Mouse (Mus musculus): ENCODE results near the gene Gjc2. TPM values are rescaled to one million over a fixed set of nuclear protein-coding genes. Genes with fewer than 3 reads are reported as not detected.
"Not testable (repeated sequence)": the region's sequence is repeated elsewhere in the genome, so short reads cannot be mapped to it uniquely, and the experiment has no call there.

Gjc2 gene
- polyA plus RNA-seq, 1 experiment from 2014 or later = 0.25 TPM

DNA sequence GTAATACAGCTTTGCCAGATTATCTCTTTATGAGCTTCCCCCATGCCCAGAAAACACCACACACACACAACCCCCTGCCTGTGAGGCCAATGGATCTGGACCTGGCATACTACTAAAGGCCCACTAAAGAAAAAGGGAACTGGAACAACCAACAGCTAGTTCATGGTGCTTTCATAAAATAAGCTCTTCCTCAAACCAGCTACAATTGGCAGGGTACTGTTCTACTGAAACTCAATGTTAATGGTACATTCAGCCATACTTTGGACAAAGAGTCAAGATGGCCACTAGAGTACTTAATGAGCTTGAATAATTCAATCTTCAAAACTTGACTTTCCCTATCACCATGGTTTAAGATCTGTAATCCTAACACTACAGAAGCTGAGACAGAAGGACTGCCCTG lies 38.6 kb upstream of the Gjc2 start:
- no peak for ATAC-seq (ENCODE audit: low FRiP score, low read depth)
- Histone ChIP-seq H3K27me3 (no peaks in the 10 kb centered on the region), H3K9ac (no peak overlapping the region), H3K9me3 (no peaks in the 10 kb centered on the region), H3K36me3 (peaks cover 53% of the 10 kb centered on the region), H3K4me1 (peaks cover 38% of the 10 kb centered on the region), H3K27ac (no peak overlapping the region), H3K4me2 (replicated peaks) (no peak overlapping the region), H3K4me3 (no peak overlapping the region)

DNA sequence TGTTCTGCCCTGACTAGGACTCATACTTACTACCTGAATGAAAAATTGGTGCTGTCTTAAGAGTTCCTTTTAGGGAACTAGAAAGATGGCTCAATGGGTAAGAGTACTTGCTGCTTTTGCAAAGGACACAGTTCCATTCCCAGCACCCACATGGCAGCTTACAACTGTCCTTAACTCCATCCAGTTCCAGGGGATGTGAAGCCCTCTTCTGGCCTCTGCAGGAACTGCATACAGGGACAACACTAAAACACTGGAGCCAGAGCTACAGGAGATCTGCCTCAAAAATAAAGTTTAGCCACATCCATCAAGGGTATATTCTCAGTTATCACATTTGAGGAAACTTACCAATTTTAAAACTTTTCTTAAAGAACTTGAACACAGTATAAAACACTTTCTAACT lies 36.1 kb upstream of the Gjc2 start:
- Histone ChIP-seq H3K9me3 (no peaks in the 10 kb centered on the region), H3K4me2 (replicated peaks) (no peak overlapping the region), H3K27me3 (no peaks in the 10 kb centered on the region), H3K4me1 (peaks cover 12% of the 10 kb centered on the region), H3K4me3 (no peak overlapping the region), H3K36me3 (peaks cover 67% of the 10 kb centered on the region), H3K9ac (no peak overlapping the region), H3K27ac (no peak overlapping the region)
- ATAC-seq (ENCODE audit: low FRiP score, low read depth) = no peak

DNA sequence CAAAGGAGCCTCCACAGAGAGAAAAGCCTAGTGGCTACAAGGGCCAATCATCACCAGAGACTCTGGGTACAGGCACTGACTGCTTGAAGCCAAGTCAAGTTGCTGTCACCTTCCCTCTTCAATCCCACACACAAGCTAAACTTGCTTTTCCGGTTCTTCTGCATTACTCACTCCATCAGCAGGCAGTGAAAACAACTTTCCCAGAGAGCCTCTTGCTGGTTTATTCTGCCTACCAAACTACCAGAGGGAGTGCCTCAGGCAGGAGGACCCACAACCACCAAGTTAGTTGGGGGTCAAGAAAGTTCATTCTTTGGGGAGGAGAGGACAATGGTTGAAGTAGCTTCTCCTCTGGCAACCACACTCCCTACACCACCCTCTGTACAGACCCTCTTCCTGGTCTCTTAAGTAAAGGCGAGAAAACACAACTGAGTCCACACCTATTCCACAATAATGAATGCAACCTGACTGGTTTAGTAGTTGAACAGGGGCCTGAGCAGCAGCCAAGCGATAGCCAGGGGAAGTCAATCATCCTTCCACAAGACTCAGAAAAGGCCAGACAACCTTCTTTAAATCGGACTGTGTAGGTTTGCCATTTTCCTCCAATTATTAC lies 35.5 kb upstream of the Gjc2 start:
- H3K27me3 ChIP-seq = no peaks in the 10 kb centered on the region
- 84% methylated on average over 4 of the region's 4 CpGs for WGBS
- no peaks in the 10 kb centered on the region for H3K9me3 ChIP-seq
- no peak overlapping the region for H3K27ac ChIP-seq
- H3K9ac ChIP-seq = no peak overlapping the region
- H3K36me3 ChIP-seq = peaks cover 63% of the 10 kb centered on the region
- H3K4me3 ChIP-seq = no peak overlapping the region
- peaks cover 7% of the 10 kb centered on the region for H3K4me1 ChIP-seq
- ATAC-seq (ENCODE audit: low FRiP score, low read depth) = no peak
- H3K4me2 ChIP-seq (replicated peaks) = peak overlapping the region; percentile 7; the same call in 1 of the 2 replicates

DNA sequence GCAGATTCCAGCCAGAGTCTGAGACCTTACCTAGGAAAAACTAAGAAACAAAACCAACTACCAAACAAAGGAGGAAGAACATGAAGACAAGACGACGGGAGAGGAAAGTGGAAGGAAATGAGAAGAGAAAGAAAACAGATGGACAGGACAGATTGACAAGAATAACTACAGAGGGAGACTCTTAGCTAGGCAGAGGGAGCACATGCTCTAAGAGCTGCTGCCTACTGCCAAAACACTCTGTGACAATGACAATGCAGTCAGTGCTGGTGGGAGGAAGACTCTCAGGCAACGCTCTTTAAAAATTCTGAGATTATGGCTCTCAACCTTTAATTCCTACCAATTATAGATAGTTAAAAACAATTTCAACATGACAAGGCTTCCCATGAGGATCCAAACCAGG lies 33.9 kb upstream of the Gjc2 start:
- 90% methylated on average over 3 of the region's 3 CpGs for WGBS
- Histone ChIP-seq H3K36me3 (peaks cover 66% of the 10 kb centered on the region), H3K9ac (no peak overlapping the region), H3K4me2 (replicated peaks) (no peak overlapping the region), H3K27ac (no peak overlapping the region), H3K9me3 (no peaks in the 10 kb centered on the region), H3K27me3 (no peaks in the 10 kb centered on the region), H3K4me3 (no peak overlapping the region), H3K4me1 (peaks cover 2% of the 10 kb centered on the region; the same call in 1 of the 2 replicates)
- ATAC-seq (ENCODE audit: low FRiP score, low read depth) = no peak

DNA sequence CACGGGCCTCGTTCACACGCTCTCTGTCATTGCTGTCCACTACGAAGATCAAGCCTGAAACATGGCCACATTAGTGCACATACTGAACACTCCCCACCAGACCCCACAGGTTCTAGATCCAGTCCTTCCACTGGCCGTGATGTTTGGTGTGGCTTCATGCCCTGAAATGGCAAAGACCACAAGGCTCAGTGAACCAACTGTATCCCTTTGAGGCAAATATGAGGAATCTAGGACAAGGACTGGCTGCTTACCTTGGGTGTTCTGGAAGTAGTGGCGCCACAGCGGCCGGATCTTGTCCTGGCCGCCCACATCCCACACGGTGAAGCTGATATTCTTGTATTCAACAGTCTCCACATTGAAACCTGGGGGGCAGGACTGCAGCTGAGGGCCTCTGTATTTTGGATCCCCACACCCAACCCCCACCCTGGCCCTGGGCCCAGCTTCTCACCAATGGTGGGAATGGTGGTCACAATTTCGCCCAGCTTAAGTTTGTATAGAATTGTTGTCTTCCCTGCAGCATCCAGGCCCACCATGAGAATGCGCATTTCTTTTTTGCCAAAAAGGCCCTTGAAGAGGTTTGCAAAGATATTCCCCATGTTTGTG lies 30.0 kb upstream of the Gjc2 start:
- Histone ChIP-seq H3K27ac (no peak overlapping the region), H3K9ac (no peak overlapping the region), H3K4me1 (peaks cover 11% of the 10 kb centered on the region), H3K4me2 (replicated peaks) (no peak overlapping the region), H3K4me3 (no peak overlapping the region), H3K27me3 (no peaks in the 10 kb centered on the region), H3K36me3 (peaks cover 68% of the 10 kb centered on the region), H3K9me3 (no peaks in the 10 kb centered on the region)
- 93% methylated on average over 12 of the region's 12 CpGs for WGBS
- no peak for ATAC-seq (ENCODE audit: low FRiP score, low read depth)

DNA sequence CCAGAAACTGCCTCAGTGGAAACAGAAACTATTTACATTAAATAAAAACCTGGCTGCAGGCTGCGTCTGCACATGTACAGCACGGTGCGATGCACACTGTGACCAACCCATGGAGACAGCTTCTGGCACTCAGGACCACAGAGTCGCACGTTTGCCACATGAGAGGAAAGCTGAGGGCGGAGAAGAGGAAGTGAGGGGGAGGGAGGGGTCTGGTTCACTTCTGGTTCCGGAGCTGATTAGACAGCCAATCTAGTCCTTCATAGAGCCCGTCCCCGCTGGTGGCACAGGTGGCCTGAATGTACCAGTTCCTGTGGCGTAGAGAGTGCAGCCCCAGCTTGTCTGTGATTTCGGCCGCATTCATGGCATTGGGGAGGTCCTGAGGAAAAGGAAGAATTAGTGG lies 29.3 kb upstream of the Gjc2 start:
- peaks cover 64% of the 10 kb centered on the region for H3K36me3 ChIP-seq
- not testable (repeated sequence) for H3K27ac ChIP-seq; H3K4me3 ChIP-seq; H3K27me3 ChIP-seq; H3K9ac ChIP-seq; ATAC-seq (ENCODE audit: low FRiP score, low read depth); H3K4me2 ChIP-seq (replicated peaks); H3K9me3 ChIP-seq
- peaks cover 15% of the 10 kb centered on the region for H3K4me1 ChIP-seq
- 81% methylated on average over 12 of the region's 12 CpGs for WGBS

DNA sequence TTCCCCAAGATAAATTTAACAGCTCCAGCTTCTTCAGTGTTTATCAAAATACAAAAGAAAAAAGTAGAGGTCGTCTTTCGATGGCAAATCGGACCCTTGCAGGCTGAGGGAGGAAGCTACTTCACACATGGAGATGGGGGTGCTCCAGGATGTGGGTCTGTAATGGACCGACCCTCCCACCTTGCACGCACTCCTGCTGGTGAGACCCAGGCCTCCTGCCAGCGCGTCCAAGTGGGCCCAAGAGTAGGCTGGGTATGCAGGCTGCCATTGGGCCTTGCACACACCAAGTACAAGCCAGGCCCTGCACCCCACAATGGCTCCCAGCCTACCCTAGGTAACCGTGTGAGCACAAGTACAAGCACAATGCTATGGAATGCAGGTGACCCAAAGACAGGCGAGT lies 28.5 kb upstream of the Gjc2 start:
- not testable (repeated sequence) for H3K4me2 ChIP-seq (replicated peaks); H3K27ac ChIP-seq; H3K9me3 ChIP-seq; ATAC-seq (ENCODE audit: low FRiP score, low read depth); H3K9ac ChIP-seq; H3K4me3 ChIP-seq; H3K27me3 ChIP-seq
- H3K4me1 ChIP-seq = peaks cover 15% of the 10 kb centered on the region
- peaks cover 66% of the 10 kb centered on the region for H3K36me3 ChIP-seq
- 91% methylated on average over 9 of the region's 9 CpGs for WGBS

DNA sequence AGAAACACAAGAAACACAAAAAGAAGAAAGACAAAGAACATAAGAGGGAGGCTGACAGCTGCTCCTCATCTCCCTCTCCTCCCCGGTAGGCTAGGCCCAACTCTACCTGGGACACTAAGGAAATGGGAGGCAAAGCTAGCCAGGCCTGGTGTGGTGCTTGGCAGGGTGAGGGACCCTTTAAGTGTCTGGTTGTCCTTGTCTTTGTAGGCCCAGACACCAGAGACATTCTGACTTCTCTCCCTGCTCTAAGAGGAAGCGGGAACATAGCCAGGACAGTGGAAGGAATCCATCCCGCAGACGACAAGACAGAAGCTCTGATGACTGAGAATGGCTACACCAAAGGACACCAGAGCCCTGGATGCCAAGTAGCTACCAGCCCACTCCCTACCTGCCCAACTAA lies 27.0 kb upstream of the Gjc2 start:
- H3K27me3 ChIP-seq = no peaks in the 10 kb centered on the region
- peaks cover 15% of the 10 kb centered on the region for H3K4me1 ChIP-seq
- WGBS = 84% methylated on average over 4 of the region's 4 CpGs
- ATAC-seq (ENCODE audit: low FRiP score, low read depth) = no peak
- no peaks in the 10 kb centered on the region for H3K9me3 ChIP-seq
- 0 out of 2 replicates have a peak overlapping the region, but pooled peaks have one; percentile 25 for H3K9ac ChIP-seq
- H3K4me3 ChIP-seq = no peak overlapping the region
- H3K4me2 ChIP-seq (replicated peaks) = 0 out of 2 replicates have a peak overlapping the region, but pooled peaks have one; percentile 16
- no peak overlapping the region for H3K27ac ChIP-seq
- H3K36me3 ChIP-seq = peaks cover 74% of the 10 kb centered on the region

DNA sequence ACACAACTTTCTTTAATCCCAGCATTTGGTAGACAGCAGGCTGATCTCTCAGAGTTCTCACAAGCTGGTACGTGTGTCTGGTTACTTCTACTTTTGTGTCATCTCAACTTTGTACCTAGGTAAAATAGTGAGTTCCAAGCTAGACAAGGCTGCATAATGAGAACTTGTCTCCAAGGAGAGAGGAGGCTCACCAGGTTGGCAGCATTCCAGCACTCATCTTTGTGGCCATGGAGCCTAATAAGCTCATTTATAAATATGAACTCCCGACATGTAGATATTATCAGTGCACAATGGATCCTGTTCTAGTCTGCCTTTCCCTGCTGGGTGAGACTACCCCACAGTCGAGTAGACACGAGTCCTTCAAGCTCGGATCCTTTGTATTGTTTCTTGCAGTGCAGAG lies 26.6 kb upstream of the Gjc2 start:
- H3K9ac ChIP-seq = no peak overlapping the region
- H3K4me3 ChIP-seq = peak overlapping the region; percentile 91; the same call in 1 of the 2 replicates
- peak overlapping the region; percentile 85 for H3K4me2 ChIP-seq (replicated peaks)
- no peak for ATAC-seq (ENCODE audit: low FRiP score, low read depth)
- 0 out of 2 replicates have a peak overlapping the region, but pooled peaks have one; percentile 87 for H3K27ac ChIP-seq
- H3K27me3 ChIP-seq = no peaks in the 10 kb centered on the region
- no peaks in the 10 kb centered on the region for H3K9me3 ChIP-seq
- H3K4me1 ChIP-seq = peaks cover 15% of the 10 kb centered on the region
- H3K36me3 ChIP-seq = peaks cover 73% of the 10 kb centered on the region
- WGBS = 75% methylated on average over 5 of the region's 5 CpGs

DNA sequence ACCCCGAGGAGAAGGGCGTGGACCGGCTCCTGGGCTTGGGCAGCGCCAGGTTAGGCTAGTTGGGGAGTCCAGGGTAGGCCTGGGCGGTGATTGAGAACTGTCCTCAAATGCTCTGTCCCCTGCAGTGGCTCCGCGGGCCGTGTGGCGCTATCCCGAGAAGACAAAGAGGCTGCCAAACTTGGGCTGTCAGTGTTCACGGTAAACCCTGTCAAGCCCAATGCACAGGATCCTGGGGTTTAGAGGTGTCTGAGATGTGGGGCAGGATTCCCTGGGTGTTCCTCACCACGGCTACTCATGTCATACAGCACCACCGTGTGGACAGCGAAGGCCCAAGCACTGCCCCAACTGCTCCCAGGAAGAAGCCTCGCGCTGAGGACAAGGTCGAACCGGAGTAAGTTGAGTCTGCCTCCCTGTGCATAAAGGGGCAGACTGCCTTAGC lies 26.0 kb upstream of the Gjc2 start:
- Histone ChIP-seq H3K36me3 (peaks cover 75% of the 10 kb centered on the region), H3K9me3 (no peaks in the 10 kb centered on the region), H3K27ac (peak overlapping the region; percentile 87; the same call in 1 of the 2 replicates), H3K4me3 (peak overlapping the region; percentile 91), H3K4me1 (peaks cover 15% of the 10 kb centered on the region), H3K27me3 (no peaks in the 10 kb centered on the region), H3K4me2 (replicated peaks) (peak overlapping the region; percentile 85), H3K9ac (peak overlapping the region; percentile 92)
- ATAC-seq (ENCODE audit: low FRiP score, low read depth) = peak; percentile 48
- 14% methylated on average over 18 of the region's 18 CpGs for WGBS

DNA sequence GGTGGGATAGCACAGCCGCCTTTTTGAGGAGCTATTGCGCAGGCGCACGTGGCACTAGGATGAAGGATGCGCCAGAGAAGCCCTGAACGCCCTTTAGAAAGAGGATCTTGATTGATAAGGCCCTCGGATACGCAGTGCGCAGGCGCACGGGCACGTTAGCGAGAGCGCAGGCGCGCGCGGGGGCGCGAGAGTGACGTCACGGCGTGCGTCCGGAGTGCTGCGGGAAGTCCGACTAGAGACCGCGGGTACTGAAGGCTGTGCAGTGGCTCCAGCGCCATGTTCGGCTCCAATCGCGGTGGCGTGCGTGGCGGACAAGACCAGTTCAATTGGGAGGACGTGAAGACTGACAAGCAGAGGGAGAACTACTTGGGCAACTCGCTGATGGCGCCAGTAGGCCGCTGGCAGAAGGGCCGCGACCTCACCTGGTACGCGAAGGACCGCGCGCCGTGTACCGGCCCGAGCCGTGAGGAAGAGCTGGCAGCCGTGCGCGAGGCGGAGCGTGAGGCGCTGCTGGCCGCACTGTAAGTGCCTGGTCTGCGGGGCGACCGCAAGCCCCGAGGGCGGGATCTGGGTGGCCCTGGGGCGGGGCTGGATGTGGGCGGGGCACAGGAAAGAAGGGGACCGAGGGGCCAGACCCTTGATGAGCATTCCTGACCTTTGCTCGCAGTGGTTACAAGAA lies 25.3 kb upstream of the Gjc2 start, which contains the start of gene 2310033P09Rik:
Gene 2310033P09Rik, plus strand, starts transcription at position 169 of the 679 bp plus-strand sequence.
- Histone ChIP-seq H3K4me1 (peaks cover 15% of the 10 kb centered on the region), H3K9me3 (no peaks in the 10 kb centered on the region), H3K27ac (peak within 1 kb of the TSS; percentile 87), H3K27me3 (no peaks in the 10 kb centered on the region), H3K4me2 (replicated peaks) (peak within 1 kb of the TSS; percentile 85), H3K36me3 (peaks cover 74% of the 10 kb centered on the region), H3K4me3 (peak within 1 kb of the TSS; percentile 91), H3K9ac (peak within 1 kb of the TSS; percentile 92)
- peak; percentile 87 for ATAC-seq (ENCODE audit: low FRiP score, low read depth)
- under 1% methylated on average over 66 of the region's 67 CpGs for WGBS

All from limb, embryonic 13.5 days (tissue).